Mouse (Mus musculus): Measurements from ENCODE around the gene App. TPM values are rescaled to one million over a fixed set of nuclear protein-coding genes. Genes with fewer than 3 reads are reported as not detected.

The App gene
- polyA plus RNA-seq, 1 experiment from 2014 or later: 455 TPM

DNA sequence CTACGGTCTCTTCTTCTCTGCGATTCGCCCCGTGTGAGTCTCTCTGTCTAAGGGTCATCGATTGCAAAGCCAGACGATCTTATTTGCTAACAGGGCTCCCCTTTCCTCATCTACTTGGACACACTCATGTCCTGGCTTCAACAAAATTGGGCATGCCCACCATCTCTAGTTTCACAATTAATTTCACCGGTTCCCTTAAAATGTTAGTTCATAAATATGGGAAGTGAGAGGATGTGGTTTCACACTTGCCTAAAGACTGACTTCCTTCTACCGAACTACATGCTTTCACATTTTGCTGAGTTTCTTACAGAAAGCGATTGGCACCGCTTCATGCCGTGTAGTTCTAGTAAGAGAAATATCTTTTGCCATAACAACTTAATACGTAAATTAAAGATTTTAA lies 101.8 kb downstream of the App start:
- ATAC-seq (ENCODE audit: low read depth): no peak

DNA sequence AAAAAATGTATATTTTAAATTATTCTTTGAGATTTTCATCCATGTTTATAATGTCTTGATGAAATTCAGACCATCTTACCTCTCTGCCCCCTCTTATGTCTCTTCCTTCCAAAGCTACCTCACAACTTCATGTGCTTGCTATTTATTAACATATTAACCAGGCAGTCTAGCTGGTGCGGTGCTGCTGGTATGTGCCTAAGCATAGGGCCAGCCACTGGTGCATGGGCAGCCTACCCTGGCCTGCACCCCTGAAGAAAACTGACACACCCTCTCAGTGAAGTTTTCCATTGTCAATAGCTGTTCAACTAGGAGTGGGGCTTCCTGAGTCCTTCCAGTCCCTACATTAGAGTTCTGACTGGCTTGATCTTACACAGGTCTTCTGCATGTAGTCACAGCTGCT lies 102.3 kb downstream of the App start:
- H3K4me2 ChIP-seq (ENCODE audit: low read depth, low read length): no peak overlapping the region
- no peaks in the 10 kb centered on the region for H3K27me3 ChIP-seq (ENCODE audit: control insufficient read depth, insufficient read depth, low read length)
- no peak overlapping the region for H3K4me3 ChIP-seq (ENCODE audit: low read depth, low read length)
- ATAC-seq (ENCODE audit: low read depth): no peak
- no peaks in the 10 kb centered on the region for H3K4me1 ChIP-seq (ENCODE audit: control insufficient read depth, insufficient read depth, low read length)
- no peak overlapping the region for H3K9ac ChIP-seq (replicated peaks; ENCODE audit: low read depth, low read length)
- no peak overlapping the region for H3K27ac ChIP-seq (ENCODE audit: low read depth, low read length)
- WGBS: 92% methylated on average over 1 of the region's 1 CpGs
- no peaks in the 10 kb centered on the region for H3K9me3 ChIP-seq (ENCODE audit: control insufficient read depth, low read length)
- peaks cover 5% of the 10 kb centered on the region; the same call in 1 of the 2 replicates for H3K36me3 ChIP-seq (ENCODE audit: control insufficient read depth, insufficient read depth, low read length)

More for the DNA sequence above, 101.8 kb downstream of the App start:
- Histone ChIP-seq H3K9me3 (ENCODE audit: control insufficient read depth, low read length) (no peaks in the 10 kb centered on the region), H3K4me1 (ENCODE audit: control insufficient read depth, insufficient read depth, low read length) (no peaks in the 10 kb centered on the region), H3K9ac (replicated peaks; ENCODE audit: low read depth, low read length) (no peak overlapping the region), H3K4me3 (ENCODE audit: low read depth, low read length) (no peak overlapping the region), H3K36me3 (ENCODE audit: control insufficient read depth, insufficient read depth, low read length) (peaks cover 5% of the 10 kb centered on the region; the same call in 1 of the 2 replicates), H3K27ac (ENCODE audit: low read depth, low read length) (no peak overlapping the region), H3K4me2 (ENCODE audit: low read depth, low read length) (no peak overlapping the region), H3K27me3 (ENCODE audit: control insufficient read depth, insufficient read depth, low read length) (no peaks in the 10 kb centered on the region)
- WGBS: 93% methylated on average over 12 of the region's 12 CpGs

DNA sequence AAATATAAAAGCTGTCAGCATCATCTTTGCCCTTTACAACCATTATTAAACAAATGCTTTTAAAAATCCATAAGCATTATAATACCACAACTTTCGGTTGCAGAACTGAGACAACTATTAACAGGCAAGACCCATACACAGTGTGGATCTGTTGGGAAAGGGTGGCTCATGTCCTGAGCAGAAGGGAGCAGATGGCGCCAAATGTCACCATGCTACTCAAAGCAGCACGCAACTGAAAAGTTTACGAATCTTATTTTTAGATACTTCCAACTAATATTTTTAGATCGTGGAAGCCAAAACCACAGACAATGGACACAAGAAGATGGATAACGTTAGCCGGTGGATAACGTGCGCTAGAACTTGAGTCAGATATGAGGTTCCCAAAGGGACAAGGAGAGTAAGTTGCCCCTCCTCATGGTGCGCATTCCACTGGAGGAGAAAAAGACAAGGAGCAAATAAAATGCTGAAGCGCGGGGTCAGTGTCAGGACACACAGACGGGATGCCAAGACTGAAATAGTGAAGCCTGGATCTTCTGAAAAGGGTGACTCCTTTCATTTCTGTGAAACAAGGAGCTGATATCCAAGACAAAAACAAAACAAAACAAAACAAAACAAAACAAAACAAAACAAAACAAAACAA lies 106.2 kb downstream of the App start:
- 90% methylated on average over 13 of the region's 13 CpGs for WGBS
- Histone ChIP-seq H3K9ac (replicated peaks; ENCODE audit: low read depth, low read length) (no peak overlapping the region), H3K4me3 (ENCODE audit: low read depth, low read length) (no peak overlapping the region), H3K27me3 (ENCODE audit: control insufficient read depth, insufficient read depth, low read length) (no peaks in the 10 kb centered on the region), H3K4me1 (ENCODE audit: control insufficient read depth, insufficient read depth, low read length) (no peaks in the 10 kb centered on the region), H3K36me3 (ENCODE audit: control insufficient read depth, insufficient read depth, low read length) (no peaks in the 10 kb centered on the region), H3K4me2 (ENCODE audit: low read depth, low read length) (no peak overlapping the region), H3K27ac (ENCODE audit: low read depth, low read length) (no peak overlapping the region), H3K9me3 (ENCODE audit: control insufficient read depth, low read length) (no peaks in the 10 kb centered on the region)
- ATAC-seq (ENCODE audit: low read depth): no peak

DNA sequence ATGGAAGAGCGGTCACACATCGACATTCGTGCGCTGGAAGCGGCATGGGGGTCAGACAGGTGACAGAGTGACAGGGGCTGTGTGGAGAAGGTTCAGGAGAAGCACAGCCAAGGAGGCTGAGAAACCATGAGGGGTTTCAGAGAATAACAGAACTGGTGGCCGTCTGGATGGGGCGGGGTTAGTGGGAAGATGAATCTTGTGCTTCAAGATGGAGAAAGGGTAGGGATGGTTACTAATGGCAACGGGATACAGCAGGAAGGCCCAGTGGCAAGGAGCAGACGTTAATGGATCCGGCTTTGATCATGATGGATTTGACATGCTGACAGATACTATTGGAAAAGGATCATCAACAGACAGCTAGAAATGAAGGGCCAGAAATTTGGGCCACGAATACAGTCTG lies 107.3 kb downstream of the App start:
- H3K4me3 ChIP-seq (ENCODE audit: low read depth, low read length): no peak overlapping the region
- H3K27me3 ChIP-seq (ENCODE audit: control insufficient read depth, insufficient read depth, low read length): no peaks in the 10 kb centered on the region
- WGBS: 74% methylated on average over 11 of the region's 11 CpGs
- no peak overlapping the region for H3K27ac ChIP-seq (ENCODE audit: low read depth, low read length)
- no peaks in the 10 kb centered on the region for H3K9me3 ChIP-seq (ENCODE audit: control insufficient read depth, low read length)
- H3K36me3 ChIP-seq (ENCODE audit: control insufficient read depth, insufficient read depth, low read length): no peaks in the 10 kb centered on the region
- no peak for ATAC-seq (ENCODE audit: low read depth)
- H3K4me2 ChIP-seq (ENCODE audit: low read depth, low read length): no peak overlapping the region
- no peaks in the 10 kb centered on the region for H3K4me1 ChIP-seq (ENCODE audit: control insufficient read depth, insufficient read depth, low read length)
- no peak overlapping the region for H3K9ac ChIP-seq (replicated peaks; ENCODE audit: low read depth, low read length)

DNA sequence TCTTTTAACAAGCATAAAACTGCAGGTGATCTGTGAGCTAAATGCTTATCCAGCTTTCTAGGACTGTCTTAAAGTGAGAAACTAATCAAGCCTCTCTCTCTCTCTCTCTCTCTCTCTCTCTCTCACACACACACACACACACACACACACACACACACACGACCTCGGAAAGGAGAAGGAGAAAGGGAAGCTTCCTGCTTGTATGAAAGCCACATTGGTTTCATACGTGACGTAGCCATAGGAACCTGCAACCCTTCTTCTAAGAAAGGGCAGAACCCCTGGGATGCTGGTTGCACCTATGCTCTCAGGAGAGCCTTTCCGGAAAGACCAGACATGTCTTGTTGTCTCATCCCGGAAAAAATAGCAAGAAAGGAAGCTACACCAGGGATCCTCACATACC lies 108.8 kb downstream of the App start:
- Histone ChIP-seq H3K36me3 (ENCODE audit: control insufficient read depth, insufficient read depth, low read length) (no peaks in the 10 kb centered on the region), H3K4me2 (ENCODE audit: low read depth, low read length) (no peak overlapping the region), H3K9ac (replicated peaks; ENCODE audit: low read depth, low read length) (no peak overlapping the region), H3K9me3 (ENCODE audit: control insufficient read depth, low read length) (no peaks in the 10 kb centered on the region), H3K27me3 (ENCODE audit: control insufficient read depth, insufficient read depth, low read length) (no peaks in the 10 kb centered on the region), H3K27ac (ENCODE audit: low read depth, low read length) (no peak overlapping the region), H3K4me3 (ENCODE audit: low read depth, low read length) (no peak overlapping the region), H3K4me1 (ENCODE audit: control insufficient read depth, insufficient read depth, low read length) (no peaks in the 10 kb centered on the region)
- no peak for ATAC-seq (ENCODE audit: low read depth)
- 78% methylated on average over 6 of the region's 6 CpGs for WGBS

DNA sequence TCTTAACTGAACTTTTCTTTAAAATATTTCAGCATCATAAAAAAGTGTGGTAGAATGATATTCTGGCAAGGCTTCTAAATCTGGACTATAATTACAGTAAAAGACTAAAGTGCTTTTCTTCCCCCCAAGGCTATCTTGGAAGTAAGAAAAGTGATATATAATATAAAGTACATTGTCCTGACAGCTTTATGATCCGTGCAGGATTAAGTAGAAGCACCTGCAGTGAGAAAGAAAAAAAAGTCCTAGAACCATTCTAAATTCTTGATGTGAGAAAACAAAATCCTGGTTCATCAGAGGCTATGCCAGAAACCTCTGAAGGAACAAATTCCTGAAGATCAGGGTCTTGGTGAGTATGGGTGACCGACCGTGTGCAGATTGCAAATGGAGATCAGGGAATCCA lies 110.8 kb downstream of the App start:
- Histone ChIP-seq H3K4me2 (ENCODE audit: low read depth, low read length) (no peak overlapping the region), H3K9ac (replicated peaks; ENCODE audit: low read depth, low read length) (no peak overlapping the region), H3K9me3 (ENCODE audit: control insufficient read depth, low read length) (no peaks in the 10 kb centered on the region), H3K27ac (ENCODE audit: low read depth, low read length) (no peak overlapping the region), H3K36me3 (ENCODE audit: control insufficient read depth, insufficient read depth, low read length) (no peaks in the 10 kb centered on the region), H3K27me3 (ENCODE audit: control insufficient read depth, insufficient read depth, low read length) (no peaks in the 10 kb centered on the region), H3K4me3 (ENCODE audit: low read depth, low read length) (no peak overlapping the region), H3K4me1 (ENCODE audit: control insufficient read depth, insufficient read depth, low read length) (peaks cover 9% of the 10 kb centered on the region; the same call in 1 of the 2 replicates)
- WGBS: 79% methylated on average over 3 of the region's 3 CpGs
- no peak for ATAC-seq (ENCODE audit: low read depth)

DNA sequence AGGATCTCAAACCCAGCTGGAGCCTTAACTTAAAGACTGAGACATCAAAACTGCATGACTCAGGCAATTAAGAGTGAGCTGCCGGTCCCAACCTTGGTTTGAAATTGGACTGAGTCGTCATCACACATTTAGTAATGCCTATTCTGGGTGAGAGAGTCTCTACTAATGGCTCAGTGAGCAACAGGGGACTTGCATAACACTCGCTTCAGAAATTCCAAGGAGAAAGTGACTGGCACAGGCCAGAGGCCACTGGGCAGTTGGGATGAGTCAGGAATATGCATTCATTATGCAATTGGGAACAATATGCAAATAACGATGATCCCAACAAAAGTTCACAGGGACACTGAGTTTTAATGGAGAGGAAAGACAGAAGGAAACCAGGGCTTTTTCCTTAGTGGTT lies 111.8 kb downstream of the App start:
- Histone ChIP-seq H3K4me1 (ENCODE audit: control insufficient read depth, insufficient read depth, low read length) (peaks cover 9% of the 10 kb centered on the region; the same call in 1 of the 2 replicates), H3K9me3 (ENCODE audit: control insufficient read depth, low read length) (no peaks in the 10 kb centered on the region), H3K4me3 (ENCODE audit: low read depth, low read length) (no peak overlapping the region), H3K27ac (ENCODE audit: low read depth, low read length) (no peak overlapping the region), H3K9ac (replicated peaks; ENCODE audit: low read depth, low read length) (no peak overlapping the region), H3K4me2 (ENCODE audit: low read depth, low read length) (no peak overlapping the region), H3K36me3 (ENCODE audit: control insufficient read depth, insufficient read depth, low read length) (peaks cover under 1% of the 10 kb centered on the region; the same call in 1 of the 2 replicates), H3K27me3 (ENCODE audit: control insufficient read depth, insufficient read depth, low read length) (no peaks in the 10 kb centered on the region)
- ATAC-seq (ENCODE audit: low read depth): no peak
- 86% methylated on average over 4 of the region's 4 CpGs for WGBS

DNA sequence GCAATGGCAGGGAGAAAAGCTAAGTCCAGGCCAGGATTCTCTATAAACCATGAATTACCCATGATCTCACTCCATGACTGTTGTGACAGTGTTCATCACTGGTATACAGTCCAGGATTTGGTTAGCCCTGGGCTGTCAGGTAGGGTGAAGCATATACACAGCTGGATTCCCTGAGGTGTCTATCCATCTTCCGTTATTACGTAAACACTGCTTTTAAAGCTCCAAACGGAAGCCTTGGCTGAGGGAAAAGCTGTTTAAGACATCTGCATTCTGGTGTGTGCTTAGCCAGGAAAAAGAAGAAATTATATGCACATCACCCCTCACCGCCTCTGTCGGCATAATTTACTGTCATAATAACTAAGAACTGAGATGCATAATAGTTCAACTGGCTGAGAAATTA lies 115.4 kb downstream of the App start:
- H3K4me2 ChIP-seq (ENCODE audit: low read depth, low read length): no peak overlapping the region
- no peak overlapping the region for H3K9ac ChIP-seq (replicated peaks; ENCODE audit: low read depth, low read length)
- H3K27ac ChIP-seq (ENCODE audit: low read depth, low read length): peak overlapping the region; percentile 73
- H3K4me3 ChIP-seq (ENCODE audit: low read depth, low read length): no peak overlapping the region
- no peaks in the 10 kb centered on the region for H3K9me3 ChIP-seq (ENCODE audit: control insufficient read depth, low read length)
- peaks cover 9% of the 10 kb centered on the region; the same call in 1 of the 2 replicates for H3K36me3 ChIP-seq (ENCODE audit: control insufficient read depth, insufficient read depth, low read length)
- WGBS: 37% methylated on average over 5 of the region's 5 CpGs
- H3K4me1 ChIP-seq (ENCODE audit: control insufficient read depth, insufficient read depth, low read length): peaks cover 9% of the 10 kb centered on the region; the same call in 1 of the 2 replicates
- peak; percentile 65 for ATAC-seq (ENCODE audit: low read depth)
- no peaks in the 10 kb centered on the region for H3K27me3 ChIP-seq (ENCODE audit: control insufficient read depth, insufficient read depth, low read length)

DNA sequence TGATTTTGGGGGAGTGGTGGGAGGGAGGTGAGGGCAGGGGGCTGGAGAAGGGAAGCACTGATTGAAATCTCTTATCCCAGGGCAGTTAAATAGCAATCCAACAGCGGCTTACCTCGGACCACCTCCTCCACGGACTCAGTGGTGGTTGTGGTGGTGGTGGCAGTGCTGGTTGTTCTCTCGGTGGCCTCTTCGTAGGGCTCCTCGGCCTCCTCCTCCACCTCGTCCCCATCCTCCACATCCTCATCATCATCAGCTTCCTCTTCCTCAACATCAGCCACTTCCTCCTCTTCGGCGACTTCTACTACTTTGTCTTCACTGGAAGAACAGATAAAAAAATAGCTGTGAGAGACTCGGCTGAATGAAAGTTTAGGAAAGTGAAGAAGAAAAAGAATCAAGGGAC lies 117.4 kb downstream of the App start:
- Histone ChIP-seq H3K4me1 (ENCODE audit: control insufficient read depth, insufficient read depth, low read length) (peaks cover 9% of the 10 kb centered on the region; the same call in 1 of the 2 replicates), H3K9ac (replicated peaks; ENCODE audit: low read depth, low read length) (no peak overlapping the region), H3K36me3 (ENCODE audit: control insufficient read depth, insufficient read depth, low read length) (peaks cover 9% of the 10 kb centered on the region; the same call in 1 of the 2 replicates), H3K4me2 (ENCODE audit: low read depth, low read length) (no peak overlapping the region), H3K27me3 (ENCODE audit: control insufficient read depth, insufficient read depth, low read length) (no peaks in the 10 kb centered on the region), H3K4me3 (ENCODE audit: low read depth, low read length) (no peak overlapping the region), H3K9me3 (ENCODE audit: control insufficient read depth, low read length) (no peaks in the 10 kb centered on the region), H3K27ac (ENCODE audit: low read depth, low read length) (no peak overlapping the region)
- ATAC-seq (ENCODE audit: low read depth): no peak
- WGBS: 95% methylated on average over 10 of the region's 10 CpGs
